Mouse (Mus musculus): Measurements from ENCODE around the gene Gtf2a1. TPM values are rescaled to one million over a fixed set of nuclear protein-coding genes. Genes with fewer than 3 reads are reported as not detected.

The Gtf2a1 gene
- polyA plus RNA-seq, 1 experiment from 2014 or later: 61.1 TPM

- 67% methylated on average over 6 of the region's 6 CpGs for WGBS
- Histone ChIP-seq H3K4me3 (no peak overlapping the region), H3K9me3 (no peaks in the 10 kb centered on the region), H3K9ac (no peak overlapping the region), H3K4me2 (replicated peaks) (no peak overlapping the region), H3K4me1 (0 out of 2 replicates have a peak, but pooled peaks cover 5% of the 10 kb centered on the region), H3K36me3 (no peaks in the 10 kb centered on the region), H3K27ac (no peak overlapping the region), H3K27me3 (no peaks in the 10 kb centered on the region)
- ATAC-seq (ENCODE audit: insufficient number of reproducible peaks, insufficient read depth, low FRiP score, low TSS enrichment): no peak
These were observed 76.3 kb downstream of the Gtf2a1 start for GRCm38 (mm10) chr12:91513980-91514379.

- no peaks in the 10 kb centered on the region for H3K27me3 ChIP-seq
- no peak for ATAC-seq (ENCODE audit: insufficient number of reproducible peaks, insufficient read depth, low FRiP score, low TSS enrichment)
- H3K9me3 ChIP-seq: no peaks in the 10 kb centered on the region
- WGBS: 63% methylated on average over 3 of the region's 3 CpGs
- no peaks in the 10 kb centered on the region for H3K36me3 ChIP-seq
- H3K27ac ChIP-seq: no peak overlapping the region
- no peak overlapping the region for H3K4me3 ChIP-seq
- H3K9ac ChIP-seq: no peak overlapping the region
- no peaks in the 10 kb centered on the region for H3K4me1 ChIP-seq
- H3K4me2 ChIP-seq (replicated peaks): no peak overlapping the region
These were observed 78.5 kb downstream of the Gtf2a1 start for GRCm38 (mm10) chr12:91511766-91512165.

Other genes starting within 250 kb of the Gtf2a1 start
- gene Cep128, start 206.1 kb downstream of the Gtf2a1 start, polyA plus RNA-seq (2016; fragmentation: Nextera tagmentation; extraction: Ambion mirVana): 8.8 and 9.3 TPM in 2 replicates
- gene Tshr, start 205.9 kb downstream of the Gtf2a1 start, polyA plus RNA-seq (2016; fragmentation: Nextera tagmentation; extraction: Ambion mirVana): 0.56 and 0.70 TPM in 2 replicates
- gene Ston2, start 197.9 kb upstream of the Gtf2a1 start, polyA plus RNA-seq (2016; fragmentation: Nextera tagmentation; extraction: Ambion mirVana): 7.2 and 7.4 TPM in 2 replicates